Mouse (Mus musculus) frontal cortex, adult (tissue): ENCODE measurements around the gene Olfr1247.
"Not testable (repeated sequence)": the region's sequence is repeated elsewhere in the genome, so short reads cannot be mapped to it uniquely, and the experiment has no call there.

ENCODE experiments used
- ATAC-seq: cut with Nextera tagmentation; 2 replicates; pipeline ENCODE4 v1.9.2; 2017; ENCODE audit warnings: mild to moderate bottlenecking, moderate library complexity, mixed read lengths; ENCODE audit not compliant: low TSS enrichment

The Olfr1247 gene

DNA sequence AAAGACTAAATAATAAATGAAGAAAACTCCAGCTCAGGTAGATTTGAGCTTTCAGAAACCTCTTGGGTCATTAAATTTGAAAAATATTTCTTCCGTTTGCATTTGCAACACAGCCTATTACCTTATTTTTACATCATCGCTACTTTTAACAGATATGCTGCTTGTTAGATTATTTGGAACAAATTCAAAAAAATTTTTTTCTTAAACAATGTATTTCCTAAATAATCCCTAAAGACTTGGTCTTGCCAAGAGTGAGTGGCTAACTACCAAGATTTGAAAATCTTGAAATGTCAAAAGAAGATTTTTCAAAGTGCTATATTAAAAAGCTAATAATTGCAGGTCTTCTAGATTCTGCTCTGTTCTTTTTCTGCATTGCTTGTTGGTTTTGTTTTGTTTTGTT lies at the start of gene Olfr1247:
Olfr1247 (minus strand) TSS at position 101 of the 400 bp plus-strand sequence.
- no peak for ATAC-seq

GRCm38 (mm10) chr2:89661367-89661766 lies 47.4 kb upstream of the Olfr1247 start, which contains the start of gene Olfr1250:
Olfr1250 (minus strand) TSS chr2:89661467.
- ATAC-seq = no peak

DNA sequence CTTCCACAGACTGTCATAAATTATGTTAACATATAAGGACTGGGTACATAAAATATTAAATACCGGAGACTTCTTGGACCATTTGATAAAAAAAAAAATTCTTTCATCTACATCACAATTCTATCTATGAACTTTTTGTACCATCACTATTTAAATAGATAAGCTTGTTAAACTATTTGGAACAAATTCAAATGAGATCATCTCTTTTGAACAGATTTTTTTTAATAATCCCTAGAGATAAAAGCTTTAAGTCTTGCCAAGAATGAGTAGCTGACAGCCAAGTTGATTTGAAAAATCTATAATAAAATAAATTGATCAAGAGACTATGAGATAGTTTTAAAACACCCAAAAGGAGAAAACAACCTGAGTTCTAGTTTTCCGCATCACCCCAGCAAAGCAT lies 21.0 kb upstream of the Olfr1247 start, which contains the start of gene Olfr1249:
Olfr1249 (minus strand) TSS at position 101 of the 400 bp plus-strand sequence.
- no peak for ATAC-seq

DNA sequence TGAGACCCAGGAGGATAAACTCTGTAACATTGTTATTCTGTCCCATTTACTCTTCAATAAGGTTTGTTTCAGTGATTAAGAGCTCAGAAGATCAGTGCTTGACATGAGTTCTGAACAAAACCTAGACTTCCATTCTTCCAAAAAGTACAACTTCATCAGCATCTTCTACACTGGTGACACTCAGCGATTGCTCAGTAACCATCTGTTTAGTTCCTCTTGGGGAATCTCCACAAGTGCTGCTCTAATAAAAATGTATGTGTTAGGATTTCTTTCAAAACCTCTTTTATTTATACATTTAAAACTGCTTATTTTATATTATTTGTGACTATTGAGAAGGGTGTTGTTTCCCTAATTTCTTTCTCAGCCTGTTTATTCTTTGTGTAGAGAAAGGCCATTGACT lies 4.2 kb upstream of the Olfr1247 start, which contains the start of gene Olfr1248:
Olfr1248 (minus strand) TSS at position 101 of the 400 bp plus-strand sequence.
- not testable (repeated sequence) for ATAC-seq

- ATAC-seq = no peak
Observed at GRCm38 (mm10) chr2:89593057-89593456, 20.9 kb downstream of the Olfr1247 start, which contains the start of gene Olfr1246. Olfr1246 (minus strand) TSS chr2:89593157.

DNA sequence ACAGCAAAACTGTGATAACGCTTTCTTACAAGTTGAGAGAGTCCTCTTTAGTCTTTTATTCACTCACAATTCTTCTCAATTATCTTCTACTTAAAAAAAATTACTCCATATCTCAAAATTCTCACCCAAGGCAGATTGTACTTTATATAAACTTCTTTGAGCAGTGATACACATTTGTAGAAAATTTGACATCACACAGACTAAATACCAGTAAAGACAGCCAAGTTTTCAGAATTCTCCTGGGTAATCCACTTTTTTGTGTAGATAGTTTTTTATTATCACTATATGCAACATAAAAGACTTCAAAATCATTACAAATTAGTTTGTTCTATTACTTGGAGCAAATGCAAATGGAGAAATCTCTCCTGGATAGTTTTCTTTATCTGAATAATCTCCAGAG lies 35.6 kb downstream of the Olfr1247 start, which contains the start of gene Olfr1245:
Olfr1245 (minus strand) TSS at position 101 of the 400 bp plus-strand sequence.
- ATAC-seq = no peak

- ATAC-seq = not testable (repeated sequence)
Observed at GRCm38 (mm10) chr2:89562706-89563105, 51.2 kb downstream of the Olfr1247 start.
